Mouse (Mus musculus) myocyte (in vitro differentiated cells): ENCODE results near the gene Cyp2s1.

Source experiments
- CEBPB ChIP-seq: IDR thresholded peaks from 2 replicates; pipeline ENCODE4 v1.6.1; 2011; ENCODE audit warnings: mild to moderate bottlenecking, moderate library complexity; ENCODE audit not compliant: poor library complexity, insufficient read depth, severe bottlenecking
- MAX ChIP-seq: IDR thresholded peaks from one replicate; pipeline ENCODE4 v1.6.1; 2011; ENCODE audit warnings: low read depth, mild to moderate bottlenecking, control low read depth
- MYOD1 ChIP-seq, 3 experiments: IDR thresholded peaks; one replicate each; pipeline ENCODE4 v1.6.1; 2011; ENCODE audit warnings: control low read depth in 2 of 3, low read depth in 2 of 3, mild to moderate bottlenecking in 2 of 3, moderate library complexity in 1 of 3; ENCODE audit not compliant: insufficient read length in 2 of 3, control insufficient read depth in 1 of 3
- MYOG ChIP-seq, 3 experiments: IDR thresholded peaks; one replicate each; pipeline ENCODE4 v1.6.1; 2011; ENCODE audit warnings: control low read depth in 2 of 3, low read depth in 2 of 3, mild to moderate bottlenecking in 2 of 3; ENCODE audit not compliant: insufficient read length in 2 of 3, control insufficient read depth in 1 of 3, insufficient read depth in 1 of 3
- POLR2A ChIP-seq: IDR thresholded peaks from one replicate; pipeline ENCODE4 v1.6.1; 2011; ENCODE audit warnings: low read depth, mild to moderate bottlenecking, control low read depth, moderate library complexity; ENCODE audit not compliant: insufficient read length
- POLR2AphosphoS2 ChIP-seq: IDR thresholded peaks from one replicate; pipeline ENCODE4 v1.6.1; 2011; ENCODE audit warnings: low read depth, control low read depth; ENCODE audit not compliant: insufficient read length
- REST ChIP-seq: IDR thresholded peaks from one replicate; pipeline ENCODE4 v1.6.1; 2011; ENCODE audit warnings: mild to moderate bottlenecking, control low read depth, moderate library complexity; ENCODE audit not compliant: insufficient read depth, insufficient read length
- SRF ChIP-seq: IDR thresholded peaks from one replicate; pipeline ENCODE4 v1.6.1; 2011; ENCODE audit warnings: low read depth; ENCODE audit not compliant: control insufficient read depth, insufficient read length
- TCF12 ChIP-seq: IDR thresholded peaks from one replicate; pipeline ENCODE4 v1.6.1; 2011; ENCODE audit warnings: mild to moderate bottlenecking, control low read depth; ENCODE audit not compliant: poor library complexity, insufficient read depth, severe bottlenecking
- USF1 ChIP-seq: IDR thresholded peaks from one replicate; pipeline ENCODE4 v1.6.1; 2011; ENCODE audit warnings: low read depth, mild to moderate bottlenecking, control low read depth, moderate library complexity

DNA sequence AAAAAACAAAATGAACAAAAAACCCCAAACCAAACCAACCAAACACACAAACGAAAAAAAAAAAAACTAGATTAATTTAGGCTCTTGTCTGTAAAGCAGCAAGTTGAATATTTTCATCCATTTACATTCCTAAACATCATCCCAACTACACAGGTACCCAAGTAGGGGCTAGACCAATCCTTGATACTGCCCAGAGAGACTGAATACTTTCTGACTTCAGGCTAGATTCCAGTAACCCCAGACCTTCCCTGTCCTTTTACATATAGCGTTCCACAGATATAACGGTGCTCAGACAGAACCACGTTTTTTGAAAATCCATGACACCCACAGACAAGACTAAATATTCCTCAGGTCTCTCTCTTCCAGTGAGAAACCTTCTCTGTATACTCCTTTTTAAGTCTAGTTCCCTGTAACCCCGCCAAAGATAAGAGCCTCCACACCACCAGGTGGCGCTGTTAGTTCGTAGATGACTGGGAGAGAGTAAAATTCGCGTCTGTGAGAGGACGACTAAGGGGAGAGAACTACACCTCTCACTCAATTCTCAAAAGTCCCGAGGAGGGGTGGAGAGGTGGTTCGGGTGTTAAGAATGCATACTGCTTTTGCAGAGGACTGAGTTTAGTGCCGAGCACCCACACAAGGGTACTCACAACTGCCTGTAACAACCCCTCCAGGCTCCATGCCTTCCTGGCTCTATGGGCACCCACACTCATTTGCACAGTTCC lies 31.2 kb upstream of the Cyp2s1 start:
- TF ChIP-seq POLR2A (no peak), MYOG (IDR thresholded peaks at IDR 0.05; ENCODE audit: control insufficient read depth in 1 of 3, insufficient read depth in 1 of 3, insufficient read length in 2 of 3, low read depth in 2 of 3) (no peak), MYOD1 (IDR thresholded peaks at IDR 0.05; ENCODE audit: control insufficient read depth in 1 of 3, insufficient read length in 2 of 3, low read depth in 2 of 3) (no peak), CEBPB (no peak), POLR2AphosphoS2 (no peak), MAX (no peak), USF1 (no peak), SRF (no peak), TCF12 (no peak), REST (no peak)
